Mouse (Mus musculus): ENCODE measurements around the gene Plac9a.

DNA sequence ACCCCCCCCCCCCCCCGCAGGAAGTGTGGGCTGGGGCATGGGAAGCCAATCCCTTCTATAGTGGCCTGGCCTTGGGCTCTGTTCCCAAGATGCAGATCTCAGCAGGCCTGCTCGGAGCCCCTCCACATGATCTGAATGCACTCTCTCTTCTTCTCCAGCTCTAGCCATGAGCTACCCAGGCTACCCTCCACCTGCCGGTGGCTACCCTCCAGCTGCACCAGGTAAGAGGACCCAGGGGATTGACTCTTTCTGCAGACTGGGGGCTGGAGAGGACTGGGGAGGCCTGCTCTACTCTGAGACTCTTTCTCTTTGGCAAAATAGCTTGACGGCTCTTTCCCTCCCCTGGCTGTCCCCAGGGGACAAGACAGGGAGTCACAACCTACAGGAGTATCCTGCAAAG, 34.2 kb downstream of the Plac9a start:
- TF ChIP-seq CTCF (IDR thresholded peaks at IDR 0.05; ENCODE audit: low read depth) (no peak), EP300 (IDR thresholded peaks at IDR 0.05; ENCODE audit: low read depth) (no peak)
